Mouse (Mus musculus) brown adipose tissue, adult 24 weeks (tissue): ENCODE measurements around the gene Coq8a. TPM values are rescaled to one million over a fixed set of nuclear protein-coding genes. Genes with fewer than 3 reads are reported as not detected.
A peak's percentile ranks its signal among the peaks of the same experiment; 100 is the strongest.

Experiments
- H3K27ac ChIP-seq: fragments of 200-500 bp; replicated peaks from 2 replicates; pipeline ENCODE4 v1.5.1; 2012; ENCODE audit warnings: low read depth, mild to moderate bottlenecking, low read length
- H3K4me1 ChIP-seq: fragments of 200-500 bp; 2 replicates; pipeline ENCODE4 v1.6.1; 2012; ENCODE audit warnings: low read length, mixed read lengths; ENCODE audit not compliant: control insufficient read depth, insufficient read depth, insufficient read length
- H3K4me3 ChIP-seq: fragments of 200-500 bp; 2 replicates; pipeline ENCODE4 v1.5.1; 2012; ENCODE audit warnings: low read depth, mild to moderate bottlenecking, low read length, moderate library complexity; ENCODE audit not compliant: insufficient read depth
- polyA plus RNA-seq: library from polyadenylated mRNA; stranded (reverse); fragments of >200 nt; gene quantifications from 2 replicates; pipeline ENCODE4 v1.2.4, GENCODE M21; 2012; ENCODE audit not compliant: missing spikeins, insufficient read depth, insufficient read length

Coq8a gene
- polyA plus RNA-seq, 1 experiment, result 1,169 TPM

- Histone ChIP-seq H3K4me1 (no peaks in the 10 kb centered on the region), H3K4me3 (no peak overlapping the region), H3K27ac (no peak overlapping the region)
These were observed 15.6 kb upstream of the Coq8a start for GRCm38 (mm10) chr1:180215044-180215443.

- Histone ChIP-seq H3K4me3 (no peak overlapping the region), H3K27ac (no peak overlapping the region), H3K4me1 (no peaks in the 10 kb centered on the region)
These were observed 13.5 kb upstream of the Coq8a start for GRCm38 (mm10) chr1:180212911-180213310.

GRCm38 (mm10) chr1:180210781-180211271 is 11.4 kb upstream of the Coq8a start:
- no peaks in the 10 kb centered on the region for H3K4me1 ChIP-seq
- peak overlapping the region; percentile 68 for H3K27ac ChIP-seq
- H3K4me3 ChIP-seq, result no peak overlapping the region

- Histone ChIP-seq H3K4me3 (no peak overlapping the region), H3K27ac (peak overlapping the region; percentile 68), H3K4me1 (no peaks in the 10 kb centered on the region)
These were observed 10.6 kb upstream of the Coq8a start for GRCm38 (mm10) chr1:180210031-180210432.

GRCm38 (mm10) chr1:180208370-180208769 is 9.0 kb upstream of the Coq8a start:
- H3K27ac ChIP-seq, result peak overlapping the region; percentile 69; the same call in 1 of the 2 replicates
- H3K4me1 ChIP-seq, result no peaks in the 10 kb centered on the region
- H3K4me3 ChIP-seq, result no peak overlapping the region

- no peaks in the 10 kb centered on the region; the same call in 1 of the 2 replicates for H3K4me1 ChIP-seq
- no peak overlapping the region for H3K27ac ChIP-seq
- H3K4me3 ChIP-seq, result no peak overlapping the region
These were observed 1.3 kb upstream of the Coq8a start for GRCm38 (mm10) chr1:180200722-180201121.

GRCm38 (mm10) chr1:180199715-180200050 is 281 bp upstream of the Coq8a start:
- no peak overlapping the region for H3K27ac ChIP-seq
- H3K4me1 ChIP-seq, result no peaks in the 10 kb centered on the region; the same call in 1 of the 2 replicates
- H3K4me3 ChIP-seq, result no peak overlapping the region

GRCm38 (mm10) chr1:180197956-180198355 is 1.4 kb downstream of the Coq8a start:
- Histone ChIP-seq H3K4me3 (no peak overlapping the region), H3K4me1 (no peaks in the 10 kb centered on the region; the same call in 1 of the 2 replicates), H3K27ac (peak overlapping the region; percentile 63)

- peak overlapping the region; percentile 79 for H3K27ac ChIP-seq
- peak overlapping the region; percentile 46 for H3K4me3 ChIP-seq
These were observed 2.9 kb downstream of the Coq8a start for GRCm38 (mm10) chr1:180196508-180196907.

GRCm38 (mm10) chr1:180195703-180196381 is 3.6 kb downstream of the Coq8a start:
- no peaks in the 10 kb centered on the region; the same call in 1 of the 2 replicates for H3K4me1 ChIP-seq
- peak overlapping the region; percentile 91 for H3K27ac ChIP-seq
- peak overlapping the region; percentile 76 for H3K4me3 ChIP-seq

More at GRCm38 (mm10) chr1:180196508-180196907, 2.9 kb downstream of the Coq8a start:
- H3K4me1 ChIP-seq, result no peaks in the 10 kb centered on the region; the same call in 1 of the 2 replicates

- Histone ChIP-seq H3K4me1 (no peaks in the 10 kb centered on the region; the same call in 1 of the 2 replicates), H3K4me3 (peak overlapping the region; percentile 76), H3K27ac (peak overlapping the region; percentile 91)
These were observed 4.5 kb downstream of the Coq8a start for GRCm38 (mm10) chr1:180194781-180195471.

GRCm38 (mm10) chr1:180194048-180194447 is 5.4 kb downstream of the Coq8a start:
- peak overlapping the region; percentile 91 for H3K27ac ChIP-seq
- peak overlapping the region; percentile 76 for H3K4me3 ChIP-seq
- no peaks in the 10 kb centered on the region; the same call in 1 of the 2 replicates for H3K4me1 ChIP-seq

- H3K4me3 ChIP-seq, result peak overlapping the region; percentile 76
- H3K4me1 ChIP-seq, result no peaks in the 10 kb centered on the region; the same call in 1 of the 2 replicates
- peak overlapping the region; percentile 91 for H3K27ac ChIP-seq
These were observed 5.9 kb downstream of the Coq8a start for GRCm38 (mm10) chr1:180193391-180193935.

GRCm38 (mm10) chr1:180192866-180193265 is 6.5 kb downstream of the Coq8a start:
- Histone ChIP-seq H3K4me1 (peaks cover 2% of the 10 kb centered on the region; the same call in 1 of the 2 replicates), H3K4me3 (peak overlapping the region; percentile 54), H3K27ac (peak overlapping the region; percentile 89)

- Histone ChIP-seq H3K4me3 (peak overlapping the region; percentile 54), H3K27ac (peak overlapping the region; percentile 89), H3K4me1 (peaks cover 5% of the 10 kb centered on the region; the same call in 1 of the 2 replicates)
These were observed 7.7 kb downstream of the Coq8a start for GRCm38 (mm10) chr1:180191651-180192220.
